In genomic region chr10:22746334-22747322, GRCm38 (mm10) we compare ENCODE assay signal across 8 mouse cellular contexts. TPM values are rescaled to one million over a fixed set of nuclear protein-coding genes. Genes with fewer than 3 reads are reported as not detected.
A peak's percentile ranks its signal among the peaks of the same experiment; 100 is the strongest.
DNase-seq lines count a peak whose midpoint lies in the region; ATAC-seq and TF ChIP-seq lines count a peak whose summit lies in the region.

No protein-coding gene starts in this region.

- peak; percentile 25 for DNase-seq in adrenal gland, adult 2 months
- DNase-seq in adrenal gland, postnatal 25 days = no peak
- peak; percentile 45 for DNase-seq in lung, postnatal 36 days
- no peak for DNase-seq in lung, postnatal 4 days
- DNase-seq in midbrain, postnatal 0 days (ENCODE audit: low spot score) = peak; percentile 95
- DNase-seq in thymus, adult 2 months = no peak

- H3K4me1 ChIP-seq in heart, embryonic 16.5 days (ENCODE audit: control insufficient read depth, insufficient read depth, low read length) = peaks cover 9% of the 10 kb centered on the region
- H3K4me1 ChIP-seq in midbrain, postnatal 0 days (ENCODE audit: insufficient read depth, low read length) = peaks cover 4% of the 10 kb centered on the region; the same call in 1 of the 2 replicates
- no peaks in the 10 kb centered on the region for H3K4me1 ChIP-seq in thymus, adult 2 months (replicated peaks; ENCODE audit: control insufficient read depth, insufficient read depth, low read length)
- H3K4me1 ChIP-seq in kidney, embryonic 15.5 days = peaks cover 5% of the 10 kb centered on the region; the same call in 1 of the 2 replicates

- H3K9me3 ChIP-seq in heart, embryonic 16.5 days (replicated peaks; ENCODE audit: control insufficient read depth, low read length) = no peaks in the 10 kb centered on the region
- H3K9me3 ChIP-seq in midbrain, postnatal 0 days (ENCODE audit: low read length) = no peaks in the 10 kb centered on the region
- H3K9me3 ChIP-seq in kidney, embryonic 15.5 days (replicated peaks) = no peaks in the 10 kb centered on the region

- 48% methylated on average over 13 of the region's 13 CpGs for WGBS in heart, embryonic 16.5 days
- WGBS in midbrain, postnatal 0 days = 41% methylated on average over 13 of the region's 13 CpGs
- 79% methylated on average over 13 of the region's 13 CpGs for WGBS in thymus, adult 2 months
- 63% methylated on average over 13 of the region's 13 CpGs for WGBS in kidney, embryonic 15.5 days

- no peaks in the 10 kb centered on the region for H3K27me3 ChIP-seq in heart, embryonic 16.5 days (ENCODE audit: control insufficient read depth, insufficient read depth, low read length)
- no peaks in the 10 kb centered on the region for H3K27me3 ChIP-seq in midbrain, postnatal 0 days (ENCODE audit: insufficient read depth, low read length)
- H3K27me3 ChIP-seq in thymus, adult 2 months (ENCODE audit: control insufficient read depth, insufficient read depth, low read length) = no peaks in the 10 kb centered on the region
- no peaks in the 10 kb centered on the region for H3K27me3 ChIP-seq in kidney, embryonic 15.5 days

- no peak for TF ChIP-seq POLR2A in thymus, adult 2 months (IDR thresholded peaks at IDR 0.05; ENCODE audit: control insufficient read depth, extremely low read depth, insufficient read depth, low read length, poor library complexity)

- H3K4me2 ChIP-seq in heart, embryonic 16.5 days (ENCODE audit: low read depth, low read length) = no peak overlapping the region
- H3K4me2 ChIP-seq in midbrain, postnatal 0 days (ENCODE audit: low read depth, low read length, poor library complexity, severe bottlenecking) = no peak overlapping the region
- no peak overlapping the region for H3K4me2 ChIP-seq in kidney, embryonic 15.5 days

- TF ChIP-seq CTCF in midbrain, postnatal 0 days (IDR thresholded peaks at IDR 0.05) = peak; percentile 8; the same call in 1 of the 2 replicates
- no peak for TF ChIP-seq CTCF in thymus, adult 2 months (IDR thresholded peaks at IDR 0.05; ENCODE audit: borderline replicate concordance, control insufficient read depth, extremely low read depth, insufficient read depth, low read length, poor library complexity)

- no peak overlapping the region for H3K4me3 ChIP-seq in heart, embryonic 16.5 days (ENCODE audit: low read length)
- no peak overlapping the region for H3K4me3 ChIP-seq in midbrain, postnatal 0 days (ENCODE audit: low read depth, low read length)
- H3K4me3 ChIP-seq in thymus, adult 2 months (ENCODE audit: control insufficient read depth, insufficient read depth, low read length) = no peak overlapping the region
- no peak overlapping the region for H3K4me3 ChIP-seq in kidney, embryonic 15.5 days (replicated peaks)

- H3K9ac ChIP-seq in heart, embryonic 16.5 days (ENCODE audit: low read length) = no peak overlapping the region
- no peak overlapping the region; the same call in 1 of the 2 replicates for H3K9ac ChIP-seq in midbrain, postnatal 0 days (replicated peaks; ENCODE audit: low read length, poor library complexity, severe bottlenecking)
- no peak overlapping the region for H3K9ac ChIP-seq in kidney, embryonic 15.5 days

- ATAC-seq in heart, embryonic 16.5 days (replicated peaks; ENCODE audit: extremely low read depth, insufficient read depth, low FRiP score) = peak; percentile 32; the same call in 1 of the 2 replicates
- peak; percentile 96 for ATAC-seq in midbrain, postnatal 0 days (ENCODE audit: low FRiP score)
- ATAC-seq in kidney, embryonic 15.5 days (replicated peaks; ENCODE audit: low FRiP score) = no peak

- peak overlapping the region; percentile 56 for H3K27ac ChIP-seq in heart, embryonic 16.5 days (ENCODE audit: low read length)
- H3K27ac ChIP-seq in midbrain, postnatal 0 days (ENCODE audit: low read depth, low read length) = peak overlapping the region; percentile 57
- H3K27ac ChIP-seq in thymus, adult 2 months (ENCODE audit: control insufficient read depth, insufficient read depth, low read length) = no peak overlapping the region
- H3K27ac ChIP-seq in kidney, embryonic 15.5 days = no peak overlapping the region

- H3K36me3 ChIP-seq in heart, embryonic 16.5 days (ENCODE audit: control insufficient read depth, insufficient read depth) = no peaks in the 10 kb centered on the region
- no peaks in the 10 kb centered on the region for H3K36me3 ChIP-seq in midbrain, postnatal 0 days (ENCODE audit: insufficient read depth, low read length)
- no peaks in the 10 kb centered on the region for H3K36me3 ChIP-seq in thymus, adult 2 months (ENCODE audit: control insufficient read depth, insufficient read depth, low read length)
- no peaks in the 10 kb centered on the region for H3K36me3 ChIP-seq in kidney, embryonic 15.5 days

RNA-seq across cellular contexts. Expression of gene Tbpl1, which starts 14.9 kb away (rescaled TPM):
- 10 to 100 TPM; 24.9 to 37.9 TPM for total RNA-seq in adrenal gland, adult 2 months (2021)
- polyA plus RNA-seq in adrenal gland, adult 2 months (2012; rRNA removed) = 34.3 and 36.3 TPM in 2 replicates
- 30.8 and 42.0 TPM in 2 replicates for total RNA-seq in adrenal gland, postnatal 25 days (2021)
- polyA plus RNA-seq in heart, embryonic 16.5 days (2015; fragmentation: Nextera tagmentation; extraction: Ambion mirVana) = 36.7 and 42.1 TPM in 2 replicates
- 36.6 and 47.6 TPM in 2 replicates for total RNA-seq in midbrain, postnatal 0 days (2014; rRNA removed)
- 61.5 and 62.2 TPM in 2 replicates for polyA plus RNA-seq in midbrain, postnatal 0 days (2015; fragmentation: Nextera tagmentation; extraction: Ambion mirVana)
- polyA plus RNA-seq in thymus, adult 2 months (2012; rRNA removed) = 53.6 and 67.3 TPM in 2 replicates
- 74.5 and 75.7 TPM in 2 replicates for polyA plus RNA-seq in kidney, embryonic 15.5 days (2015; fragmentation: Nextera tagmentation; extraction: Ambion mirVana)

Comparison
In these comparisons a context has a peak if more than half of its experiments do, and no peak if none do; other contexts are left out.
1. DNase-seq: peak in adrenal gland, adult 2 months (single experiment), lung, postnatal 36 days (single experiment) and midbrain, postnatal 0 days (single experiment); none in adrenal gland, postnatal 25 days (single experiment), lung, postnatal 4 days (0 of 2) and thymus, adult 2 months (single experiment).
2. H3K27ac ChIP-seq: peak in heart, embryonic 16.5 days (single experiment) and midbrain, postnatal 0 days (single experiment); none in thymus, adult 2 months (single experiment) and kidney, embryonic 15.5 days (single experiment).